Mouse (Mus musculus) spleen, adult 2 months (tissue): Measurements from ENCODE around the gene Wdr20. TPM values are rescaled to one million over a fixed set of nuclear protein-coding genes. Genes with fewer than 3 reads are reported as not detected.

Experiments used
- DNase-seq, 2 experiments: peaks; one replicate each; pipeline versions ENCODE4 v3.0.0 to v3.0.0-alpha.2; 2012 to 2021; ENCODE audit warnings: low spot score in 2 of 2, low read depth in 1 of 2
- H3K27ac ChIP-seq: fragments of 200-500 bp; 2 replicates; pipeline ENCODE4 v1.5.1; 2012; ENCODE audit warnings: low read length, inconsistent platforms; ENCODE audit not compliant: insufficient read depth
- H3K27me3 ChIP-seq: fragments of 200-500 bp; 2 replicates; pipeline ENCODE4 v1.6.1; 2012; ENCODE audit warnings: mild to moderate bottlenecking, moderate library complexity, low read length, inconsistent platforms; ENCODE audit not compliant: control insufficient read depth, insufficient read depth
- H3K36me3 ChIP-seq: fragments of 200-500 bp; 2 replicates; pipeline ENCODE4 v1.6.1; 2012; ENCODE audit warnings: mild to moderate bottlenecking, low read length, inconsistent platforms; ENCODE audit not compliant: control insufficient read depth, insufficient read depth
- H3K4me1 ChIP-seq: fragments of 200-500 bp; 2 replicates; pipeline ENCODE4 v1.6.1; 2011; ENCODE audit warnings: inconsistent platforms; ENCODE audit not compliant: control insufficient read depth, insufficient read depth, insufficient read length
- H3K4me3 ChIP-seq: fragments of 200-500 bp; 2 replicates; pipeline ENCODE4 v1.5.1; 2011; ENCODE audit warnings: mild to moderate bottlenecking, inconsistent platforms; ENCODE audit not compliant: insufficient read depth, insufficient read length; ENCODE audit errors: extremely low read depth
- CTCF ChIP-seq: fragments of 200-500 bp; IDR thresholded peaks from 2 replicates; pipeline ENCODE4 v1.5.1; 2011; ENCODE audit warnings: mild to moderate bottlenecking, inconsistent platforms; ENCODE audit not compliant: insufficient read depth, insufficient read length, insufficient replicate concordance; ENCODE audit errors: extremely low read depth
- POLR2A ChIP-seq: fragments of 200-500 bp; IDR thresholded peaks from 2 replicates; pipeline ENCODE4 v1.6.1; 2011; ENCODE audit warnings: low read depth, low read length, inconsistent platforms
- WGBS: fragments of 180-500 bp; shearing (Covaris S2); methylation state at CpG from one replicate; pipeline ENCODE4 v1.1.7; 2018; 5-methylcytosine and 5-hydroxymethylcytosine counted together
- polyA plus RNA-seq: library from polyadenylated mRNA; depleted of rRNA; stranded (reverse); fragments of >200 nt; gene quantifications from 2 replicates; pipeline ENCODE4 v1.2.3, GENCODE M21; 2012

Gene Wdr20
- polyA plus RNA-seq, 1 experiment: 11.4 TPM

DNA sequence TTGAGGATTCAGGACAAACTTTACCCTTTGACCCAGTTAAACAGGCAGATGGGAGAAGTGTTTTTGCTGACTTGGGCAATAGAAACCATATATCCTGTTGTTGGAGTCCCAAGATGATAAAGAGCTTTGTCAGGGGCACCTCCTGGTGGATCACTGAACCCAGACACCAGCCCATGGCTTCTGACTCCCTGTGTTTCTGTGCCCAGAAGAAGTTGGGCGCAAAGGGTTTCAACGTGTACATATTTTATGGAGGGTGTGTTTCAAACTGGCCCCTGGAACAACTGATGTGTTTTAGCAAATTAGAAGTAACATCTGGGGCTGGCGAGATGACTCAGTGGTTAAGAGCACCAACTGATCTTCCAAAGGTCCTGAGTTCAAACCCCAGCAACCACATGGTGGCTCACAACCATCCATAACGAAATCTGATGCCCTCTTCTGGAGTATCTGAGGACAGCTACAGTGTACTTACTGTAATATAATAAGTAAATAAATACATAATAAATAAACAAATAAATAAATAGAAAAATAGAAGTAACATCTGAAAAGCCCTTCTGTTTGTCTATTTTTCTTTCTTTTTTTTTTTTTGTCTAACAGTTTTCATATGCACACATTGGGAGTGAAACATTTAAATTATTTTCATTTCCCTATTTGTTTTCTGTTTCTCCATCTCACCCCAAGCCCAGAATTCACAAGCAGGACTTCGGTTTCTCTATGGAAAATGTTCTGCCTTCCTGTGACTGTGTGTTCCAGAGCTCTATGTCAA is 104.2 kb downstream of the Wdr20 start:
- Histone ChIP-seq H3K27me3 (0 out of 2 replicates have a peak, but pooled peaks cover 6% of the 10 kb centered on the region), H3K27ac (no peak overlapping the region), H3K4me3 (no peak overlapping the region), H3K36me3 (no peaks in the 10 kb centered on the region), H3K4me1 (no peaks in the 10 kb centered on the region)
- no peak for TF ChIP-seq POLR2A
- no peak for TF ChIP-seq CTCF
- no peak for DNase-seq
- WGBS: 73% methylated on average over 5 of the region's 5 CpGs

DNA sequence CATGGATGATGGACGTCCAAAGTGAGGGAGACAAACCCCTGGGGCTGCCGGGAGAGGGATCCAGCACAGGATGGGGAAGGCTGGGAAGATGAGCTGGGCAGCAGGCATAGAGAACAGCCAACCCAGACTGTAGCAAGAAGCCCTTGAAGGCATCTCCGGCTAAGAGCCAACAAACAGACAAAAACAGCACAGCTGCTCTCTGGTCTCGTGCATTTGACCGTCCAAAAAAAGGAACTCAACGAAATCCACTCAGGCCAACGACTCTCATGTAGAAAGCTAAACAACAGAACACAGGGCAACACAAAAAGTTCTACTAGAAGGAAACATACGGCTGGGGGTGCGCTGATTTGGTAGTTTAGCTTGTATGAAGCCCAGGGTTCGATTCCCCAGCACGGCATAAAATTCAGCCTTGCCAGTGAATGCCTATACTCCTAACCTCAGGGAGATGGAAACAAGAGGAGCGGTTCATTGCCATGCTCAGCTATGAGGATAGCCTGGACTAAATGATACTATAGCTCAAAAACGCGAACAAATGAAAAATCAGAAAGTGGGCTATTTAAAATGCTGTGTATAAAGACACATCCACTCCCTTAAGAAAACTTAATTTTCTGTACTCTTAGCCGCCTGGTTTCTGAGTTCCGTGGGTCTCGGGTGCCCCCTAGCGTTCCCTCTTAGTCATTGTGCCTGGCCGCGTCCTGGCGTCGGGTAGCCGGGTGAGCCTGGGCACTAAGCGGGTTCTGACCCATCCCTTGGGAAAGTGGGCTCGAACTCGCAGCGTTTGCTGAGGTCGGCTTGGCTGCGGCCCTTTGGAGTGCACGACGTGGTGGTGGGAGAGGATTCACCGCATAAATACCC is 105.7 kb downstream of the Wdr20 start:
- peak; percentile 62 to 81 for DNase-seq
- peak overlapping the region; percentile 57 for H3K4me3 ChIP-seq
- no peak for TF ChIP-seq POLR2A
- TF ChIP-seq CTCF: peak; percentile 91
- 13% methylated on average over 32 of the region's 32 CpGs for WGBS
- no peaks in the 10 kb centered on the region for H3K4me1 ChIP-seq
- 0 out of 2 replicates have a peak, but pooled peaks cover 6% of the 10 kb centered on the region for H3K27me3 ChIP-seq
- no peaks in the 10 kb centered on the region for H3K36me3 ChIP-seq
- H3K27ac ChIP-seq: no peak overlapping the region

DNA sequence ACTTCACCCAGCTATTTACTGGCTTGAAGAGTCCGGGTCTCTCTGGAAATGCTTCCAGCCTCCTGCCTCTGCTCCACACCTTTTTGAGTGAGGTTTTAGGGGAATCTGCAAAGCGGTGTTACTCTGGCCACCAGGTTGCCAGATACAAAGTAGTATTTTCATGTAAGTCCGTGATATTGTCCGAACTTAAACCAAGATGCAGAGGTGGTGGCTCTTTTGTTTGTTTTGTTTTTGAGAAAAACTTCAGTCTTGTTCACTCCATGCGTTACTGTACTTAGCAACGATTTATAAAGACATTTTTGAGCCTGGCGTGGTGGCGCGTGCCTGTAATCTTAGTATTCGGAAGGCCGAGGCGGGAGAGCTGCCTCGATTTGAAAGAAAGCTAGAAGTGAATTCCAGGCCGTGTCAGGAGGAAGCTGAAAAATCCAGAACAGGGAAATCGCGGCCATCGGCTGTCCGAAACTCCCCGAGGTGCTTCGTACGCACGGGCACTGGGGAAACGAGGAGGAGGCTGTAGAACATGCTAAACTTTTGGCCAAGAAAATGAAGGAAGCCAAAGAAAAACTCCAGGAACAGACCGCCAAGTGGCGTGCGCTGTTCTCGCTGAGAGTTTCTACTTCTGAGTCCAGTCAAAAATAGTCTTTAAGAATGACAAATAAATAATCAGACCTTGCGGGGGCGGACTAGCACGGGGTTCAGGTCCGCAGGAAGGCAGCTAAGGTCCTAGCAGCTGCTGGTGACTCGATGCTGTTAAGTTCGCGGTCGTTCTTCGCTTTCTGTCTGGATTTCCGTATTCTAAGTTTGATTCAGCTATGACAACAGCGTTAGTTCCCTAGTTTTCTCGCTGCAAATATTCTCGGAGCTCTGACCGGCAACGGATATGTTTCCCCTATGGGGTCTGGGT is 106.7 kb downstream of the Wdr20 start:
- DNase-seq: peak in 1 of 2 experiments; percentile 15
- Histone ChIP-seq H3K4me3 (peak overlapping the region; percentile 57; the same call in 1 of the 2 replicates), H3K27ac (peak overlapping the region; percentile 33; the same call in 1 of the 2 replicates), H3K36me3 (no peaks in the 10 kb centered on the region), H3K4me1 (no peaks in the 10 kb centered on the region), H3K27me3 (0 out of 2 replicates have a peak, but pooled peaks cover 5% of the 10 kb centered on the region)
- WGBS: 2% methylated on average over 42 of the region's 42 CpGs
- TF ChIP-seq POLR2A: no peak
- TF ChIP-seq CTCF: no peak

DNA sequence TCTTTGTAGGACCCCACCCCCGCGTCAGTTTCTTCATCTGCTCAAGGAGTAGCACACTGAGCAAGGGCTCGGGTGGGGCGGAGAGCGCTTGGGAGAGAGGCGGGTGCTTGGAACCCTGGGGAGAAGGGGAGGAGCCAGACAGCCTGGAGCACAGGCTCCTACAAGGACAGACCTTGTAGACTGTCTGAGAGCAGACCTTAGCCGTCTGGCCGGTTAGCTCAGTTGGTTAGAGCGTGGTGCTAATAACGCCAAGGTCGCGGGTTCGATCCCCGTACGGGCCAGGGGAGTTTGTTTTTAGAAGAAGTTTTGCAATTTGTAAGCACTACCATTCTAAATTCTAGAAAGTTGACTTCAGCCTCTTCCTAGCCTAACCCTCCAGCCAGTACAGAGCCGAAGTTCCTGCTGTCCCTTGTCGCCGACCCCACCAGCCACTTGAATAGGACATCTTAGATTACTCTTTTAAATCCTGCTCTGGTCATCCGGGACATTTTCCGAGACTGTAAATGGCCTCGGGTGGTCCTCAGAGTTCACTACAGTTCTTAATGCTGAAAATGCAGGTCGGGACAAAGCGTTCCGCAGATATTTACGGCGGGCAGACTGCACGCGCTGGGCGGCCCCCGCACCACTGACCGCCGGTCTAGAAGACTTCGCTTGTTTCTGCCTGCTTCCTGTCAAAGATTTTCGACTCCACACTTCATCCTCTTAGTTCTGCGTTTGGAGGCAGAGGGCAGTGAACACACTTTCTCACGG is 107.6 kb downstream of the Wdr20 start:
- H3K4me1 ChIP-seq: no peaks in the 10 kb centered on the region
- no peak for TF ChIP-seq CTCF
- no peak for TF ChIP-seq POLR2A
- DNase-seq: peak in 1 of 2 experiments; percentile 57
- no peaks in the 10 kb centered on the region for H3K36me3 ChIP-seq
- 2% methylated on average over 36 of the region's 36 CpGs for WGBS
- 0 out of 2 replicates have a peak, but pooled peaks cover 3% of the 10 kb centered on the region for H3K27me3 ChIP-seq
- peak overlapping the region; percentile 53 for H3K4me3 ChIP-seq
- H3K27ac ChIP-seq: peak overlapping the region; percentile 33; the same call in 1 of the 2 replicates

DNA sequence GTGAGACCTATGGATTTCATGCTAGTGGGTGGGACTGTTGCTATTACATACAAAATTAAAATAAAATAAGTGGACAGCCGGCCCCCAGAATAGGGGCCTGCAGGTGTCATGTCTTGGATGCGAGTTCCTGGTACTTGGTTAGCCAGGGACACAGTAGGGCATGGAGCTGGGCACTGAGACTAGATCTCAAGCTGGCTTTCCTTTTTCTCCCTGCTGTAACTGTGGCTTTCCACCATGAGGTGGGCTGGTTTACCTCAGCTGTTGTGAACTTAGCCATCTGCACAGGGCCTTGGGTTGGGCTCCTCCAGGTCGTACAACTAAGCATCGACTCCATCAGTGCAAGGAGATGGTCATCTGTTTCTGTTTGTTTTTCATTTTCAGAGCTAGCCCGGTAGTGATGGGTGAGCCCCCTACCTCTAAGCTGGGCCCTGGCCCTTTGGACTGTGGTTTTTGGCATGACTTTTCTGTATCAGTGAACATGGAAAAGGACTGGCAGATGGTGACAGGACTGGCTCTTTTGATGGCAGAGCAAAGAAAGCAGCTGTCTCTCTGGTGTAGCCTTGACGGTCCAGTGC is 108.5 kb downstream of the Wdr20 start:
- no peak for DNase-seq
- Histone ChIP-seq H3K36me3 (no peaks in the 10 kb centered on the region), H3K27ac (no peak overlapping the region), H3K27me3 (0 out of 2 replicates have a peak, but pooled peaks cover 3% of the 10 kb centered on the region), H3K4me1 (peaks cover 4% of the 10 kb centered on the region; the same call in 1 of the 2 replicates), H3K4me3 (no peak overlapping the region)
- TF ChIP-seq POLR2A (no peak), CTCF (no peak)
- 85% methylated on average over 6 of the region's 6 CpGs for WGBS
